Mouse (Mus musculus) urinary bladder, postnatal 4 days (tissue): ENCODE measurements around the gene Ermard.
A peak's percentile ranks its signal among the peaks of the same experiment; 100 is the strongest.

Experiments
- DNase-seq, 2 experiments: peaks; one replicate each; pipeline ENCODE4 v3.0.0; 2021 to 2022; ENCODE audit warnings: low spot score in 2 of 2

Gene Ermard

DNA sequence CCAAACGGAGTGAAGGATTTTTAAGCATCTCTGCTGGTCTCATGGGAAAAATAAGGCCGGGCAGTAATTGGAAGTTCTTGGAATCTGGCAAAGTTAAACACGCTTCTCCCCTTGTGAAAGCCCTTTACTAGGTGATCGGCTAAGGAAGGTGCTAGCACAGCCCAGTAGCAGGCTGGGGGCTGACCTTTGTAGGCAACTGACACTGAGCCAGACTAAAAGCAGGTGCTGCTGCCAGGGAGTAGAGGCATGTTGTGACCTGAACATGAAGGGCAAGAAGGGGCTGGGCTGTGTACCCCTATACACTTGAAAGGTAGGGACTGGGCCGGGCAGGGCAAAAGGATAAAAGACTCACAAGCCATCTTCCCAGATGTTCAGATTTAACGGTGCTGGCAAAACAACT is 19.3 kb downstream of the Ermard start:
- peak in 1 of 2 experiments; percentile 47 for DNase-seq

DNA sequence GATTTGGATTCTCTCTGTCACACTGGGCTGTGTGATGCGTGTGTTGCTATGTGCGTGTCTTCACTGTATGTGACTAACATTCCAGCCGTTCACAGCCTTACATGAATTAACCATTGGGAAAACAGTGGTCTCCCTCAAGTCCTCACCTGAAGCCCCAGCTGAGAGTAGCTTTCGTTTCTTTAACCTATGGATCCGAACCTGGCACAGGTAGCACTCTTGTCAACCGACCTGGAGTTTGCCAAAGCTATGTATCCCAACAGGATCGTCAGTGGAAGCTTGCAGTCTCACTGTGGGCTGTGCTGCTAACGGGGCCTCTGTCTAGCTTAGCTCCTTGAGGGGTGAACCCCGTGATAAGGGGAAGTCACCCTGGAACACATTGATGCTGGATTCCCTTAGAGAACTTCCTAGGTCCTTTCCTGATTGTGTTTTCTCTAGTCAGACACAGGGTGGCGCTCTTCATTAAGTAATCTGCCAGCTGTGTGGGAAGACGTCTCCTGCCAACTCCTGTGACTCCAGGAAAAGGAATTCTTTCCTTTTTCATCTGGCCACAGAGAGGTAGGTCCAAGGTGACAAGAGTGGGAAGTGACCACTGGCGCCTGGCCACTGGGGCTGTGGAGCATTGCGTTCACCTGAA is 24.5 kb downstream of the Ermard start:
- peak; percentile 35 to 62 for DNase-seq

DNA sequence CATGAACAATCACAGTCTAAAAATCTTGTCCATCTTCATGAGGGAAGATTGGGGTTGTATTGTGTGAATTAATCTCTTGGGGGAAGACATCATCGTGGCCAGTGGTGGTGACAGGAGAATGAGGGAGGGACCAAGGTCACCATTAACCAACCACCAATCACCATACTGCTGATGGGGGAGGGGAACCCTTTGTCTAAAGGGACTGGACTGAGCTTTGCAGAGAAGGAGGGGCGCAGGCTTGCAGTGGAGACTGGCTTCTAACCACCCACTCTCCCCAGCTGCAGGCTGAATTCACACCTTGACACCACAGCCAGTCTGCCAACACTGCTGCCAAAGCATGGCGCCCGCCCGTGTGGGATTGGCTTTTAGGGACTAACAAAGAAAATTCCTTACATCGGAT is 25.1 kb downstream of the Ermard start:
- peak in 1 of 2 experiments; percentile 57 for DNase-seq

GRCm38 (mm10) chr17:15066911-15067310 is 25.9 kb downstream of the Ermard start:
- no peak for DNase-seq

GRCm38 (mm10) chr17:15068040-15068792 is 27.2 kb downstream of the Ermard start:
- peak in 1 of 2 experiments; percentile 51 for DNase-seq

- DNase-seq, result peak in 1 of 2 experiments; percentile 25
Measured at GRCm38 (mm10) chr17:15069124-15069523, 28.1 kb downstream of the Ermard start.

DNA sequence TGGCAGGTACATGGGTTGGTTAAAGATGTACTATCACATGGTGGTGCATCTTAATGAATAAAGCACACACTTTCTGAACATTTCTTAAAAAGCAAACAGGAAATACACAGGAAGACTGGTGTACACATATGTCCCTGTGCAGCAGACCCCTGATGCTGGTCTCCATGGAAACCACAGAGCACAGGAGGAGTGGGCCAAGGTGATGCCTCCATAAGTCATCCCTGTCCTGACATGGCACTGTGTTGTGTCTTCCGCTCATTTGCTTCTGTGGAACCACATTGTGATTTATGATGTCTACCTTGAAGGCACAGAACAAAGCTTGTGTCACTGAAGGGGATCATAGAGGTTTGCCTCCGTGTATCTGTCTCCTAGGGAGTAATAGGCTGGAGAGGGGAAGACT is 31.2 kb downstream of the Ermard start:
- DNase-seq, result no peak

DNA sequence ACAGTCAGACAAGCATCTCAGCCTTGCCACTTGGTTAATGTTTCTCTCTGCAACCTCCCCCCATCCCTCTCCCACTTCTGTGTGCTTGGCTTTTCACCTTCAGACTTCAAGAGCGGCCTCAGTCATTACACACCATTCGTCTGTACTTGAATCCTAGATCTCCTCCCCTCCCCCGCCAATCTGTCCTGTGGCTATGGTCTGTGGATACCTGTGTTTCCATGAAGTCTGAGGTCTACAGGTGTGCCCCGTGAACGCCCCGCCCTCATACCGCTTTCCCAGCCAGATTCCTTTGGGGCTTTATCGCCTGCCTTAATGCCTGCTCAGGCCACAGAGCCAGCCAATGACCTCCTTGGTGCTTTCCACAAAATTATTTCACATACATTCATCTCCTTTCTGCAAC is 34.0 kb downstream of the Ermard start:
- DNase-seq, result no peak

GRCm38 (mm10) chr17:15077536-15077935 is 36.5 kb downstream of the Ermard start:
- DNase-seq, result no peak

- DNase-seq, result no peak
Measured at GRCm38 (mm10) chr17:15084226-15084848, 43.3 kb downstream of the Ermard start.

GRCm38 (mm10) chr17:15085006-15085405 is 44.0 kb downstream of the Ermard start:
- no peak for DNase-seq

DNA sequence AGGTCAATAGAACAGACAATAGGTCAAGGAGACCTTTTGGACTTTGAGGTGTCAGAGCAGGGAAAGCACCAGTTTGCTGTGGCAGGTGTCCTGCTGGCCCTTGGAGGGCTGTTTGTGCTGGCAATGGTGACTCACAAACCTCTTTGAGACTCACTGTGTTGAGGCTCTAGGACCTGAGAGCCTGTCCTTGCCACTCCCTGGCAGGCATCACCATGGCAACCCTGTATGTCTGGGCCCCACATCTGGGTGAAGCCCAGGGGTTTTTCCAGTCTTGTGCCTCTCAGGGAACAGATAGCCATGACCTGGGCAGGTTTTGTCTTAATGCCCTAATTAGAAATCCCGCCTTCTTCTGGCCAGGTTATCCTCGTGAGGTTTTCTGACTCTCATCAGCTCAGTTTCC is 47.2 kb downstream of the Ermard start:
- no peak for DNase-seq

- DNase-seq, result no peak
Measured at GRCm38 (mm10) chr17:15088591-15089001, 47.6 kb downstream of the Ermard start.

DNA sequence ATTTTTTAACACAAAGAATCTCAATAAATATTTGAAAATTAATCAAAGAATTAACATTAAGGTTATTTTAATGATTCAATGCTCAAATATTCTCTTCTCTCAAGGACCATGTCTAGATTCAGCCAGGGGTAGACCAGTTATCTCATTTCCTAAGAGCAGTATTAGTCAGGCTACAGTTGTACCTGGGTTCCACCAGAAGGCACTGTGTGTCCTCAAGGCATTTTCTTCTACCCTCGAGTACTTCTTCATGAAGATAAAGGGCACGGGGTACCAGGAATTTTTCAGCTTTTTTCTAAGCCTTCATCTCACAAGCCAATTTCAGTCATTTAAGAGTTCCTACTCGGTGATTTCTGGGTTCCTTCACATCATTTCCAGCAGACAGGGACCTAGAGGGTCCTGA is 50.7 kb downstream of the Ermard start:
- no peak for DNase-seq

DNA sequence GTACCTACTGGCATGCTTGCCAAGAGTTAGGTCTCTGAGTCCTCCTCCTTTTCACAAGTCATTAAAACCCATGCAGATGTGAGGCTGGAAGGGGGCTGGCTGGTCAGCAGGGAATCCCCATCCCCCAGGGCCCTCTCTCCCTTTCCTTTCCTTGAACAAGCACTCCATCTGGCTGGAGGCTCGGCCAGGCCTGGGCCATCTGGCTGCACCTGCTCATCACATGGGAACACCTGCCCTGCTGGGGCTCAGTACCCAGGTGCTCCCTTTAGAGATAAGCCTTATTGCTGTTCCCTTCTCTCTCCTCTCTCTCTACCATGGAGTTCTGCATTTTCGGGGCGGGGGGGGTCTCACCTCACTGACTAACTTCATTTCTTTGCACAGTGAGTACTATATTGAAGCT is 52.5 kb downstream of the Ermard start:
- DNase-seq, result no peak

GRCm38 (mm10) chr17:15096853-15097252 is 55.8 kb downstream of the Ermard start:
- no peak for DNase-seq

- DNase-seq, result no peak
Measured at GRCm38 (mm10) chr17:15098677-15099076, 57.7 kb downstream of the Ermard start.

DNA sequence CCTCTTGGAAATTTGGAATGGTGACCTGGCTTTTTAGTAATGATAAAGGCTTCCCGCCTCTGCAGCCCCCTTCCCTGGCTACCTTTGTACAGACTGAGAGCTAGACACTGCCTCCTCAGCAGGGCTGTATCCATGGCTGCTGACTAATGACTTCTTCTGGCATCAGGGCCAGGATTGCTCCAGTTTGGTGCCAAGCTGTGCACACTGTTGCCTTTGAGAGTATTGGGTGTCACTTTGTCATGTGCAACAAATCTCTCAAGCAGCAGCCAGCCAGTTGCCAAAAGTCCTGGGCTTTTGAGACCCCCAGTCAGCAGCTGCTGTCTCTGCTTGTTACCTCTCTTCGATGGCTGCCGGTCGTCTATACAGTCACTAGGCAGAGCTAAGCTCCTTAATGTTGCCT is 60.3 kb downstream of the Ermard start:
- no peak for DNase-seq

DNA sequence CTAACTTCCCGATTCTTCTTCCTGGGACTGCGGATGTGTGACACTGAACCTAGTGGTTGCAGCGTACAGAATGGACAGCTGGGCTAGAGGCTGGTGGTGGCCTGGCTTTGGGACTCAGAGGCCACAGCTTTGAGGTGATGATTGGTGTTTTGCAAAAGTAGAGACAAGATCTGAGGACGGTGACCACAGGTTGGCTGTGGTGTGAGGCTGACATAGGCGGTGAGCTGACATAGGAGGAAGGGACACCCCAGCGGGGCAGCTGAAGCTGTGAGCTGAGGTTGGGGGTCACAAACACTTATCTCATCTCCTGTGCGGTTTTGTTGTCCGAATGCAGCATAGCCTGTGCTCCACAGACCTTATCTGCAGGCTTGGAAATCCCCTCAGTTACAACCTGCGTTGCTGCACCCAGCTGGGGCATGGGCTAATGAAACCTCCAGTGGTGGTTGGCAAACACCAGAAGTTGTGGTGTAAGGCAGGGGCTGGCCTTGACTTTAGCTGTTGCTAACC is 66.2 kb downstream of the Ermard start:
- no peak for DNase-seq

- no peak for DNase-seq
Measured at GRCm38 (mm10) chr17:15108473-15109441, 67.7 kb downstream of the Ermard start.

- DNase-seq, result no peak
Measured at GRCm38 (mm10) chr17:15115550-15115949, 74.5 kb downstream of the Ermard start.

DNA sequence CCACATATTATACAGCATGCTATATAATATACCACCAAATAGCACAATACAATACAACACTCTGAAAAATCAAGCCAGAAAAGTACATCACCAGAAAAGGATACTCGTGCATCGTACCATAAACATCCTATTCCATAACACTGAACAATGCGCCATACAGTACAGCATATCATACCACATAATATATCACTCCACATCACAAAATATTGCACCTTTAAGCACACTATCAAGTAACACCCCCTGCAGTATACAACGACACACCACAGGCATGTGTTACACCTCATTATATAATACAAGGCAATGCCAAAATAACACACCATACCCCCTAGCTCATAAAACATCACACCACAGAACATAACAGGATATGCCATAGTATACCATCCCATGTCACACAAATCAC is 79.1 kb downstream of the Ermard start:
- no peak for DNase-seq
